Mouse (Mus musculus) monocyte, adult 2 months (primary cell): ENCODE data around the gene Rnls.
A peak's percentile ranks its signal among the peaks of the same experiment; 100 is the strongest.

Experiments used
- DNase-seq, 2 experiments: peaks; one replicate each; pipeline ENCODE4 v3.0.0; 2022; ENCODE audit warnings: low spot score in 2 of 2, low read depth in 1 of 2

Gene Rnls

GRCm38 (mm10) chr19:33201181-33201580 lies 190.9 kb downstream of the Rnls start:
- DNase-seq = no peak

DNA sequence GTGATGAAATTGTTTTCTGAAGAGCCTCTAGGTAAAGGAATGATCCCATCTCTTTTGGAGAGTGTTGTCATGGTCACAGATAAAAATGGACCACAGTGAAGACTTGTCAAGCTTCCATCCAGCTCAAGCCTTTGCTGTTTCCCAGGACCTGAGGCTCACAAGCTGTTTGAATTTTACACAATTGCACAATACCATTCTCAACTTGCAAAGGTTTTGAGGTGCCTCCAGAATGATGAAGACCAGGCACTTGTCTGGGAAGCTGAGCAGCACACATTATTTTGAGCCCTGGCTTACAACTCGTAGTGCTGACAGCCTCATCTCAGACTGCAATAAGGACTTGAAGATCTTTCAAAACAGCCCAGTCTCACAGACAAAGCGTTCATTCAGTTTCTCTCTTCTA lies 200.0 kb downstream of the Rnls start:
- DNase-seq = no peak

GRCm38 (mm10) chr19:33188766-33189165 lies 203.3 kb downstream of the Rnls start:
- no peak for DNase-seq

- no peak for DNase-seq
Measured at GRCm38 (mm10) chr19:33179595-33179994, 212.5 kb downstream of the Rnls start.

GRCm38 (mm10) chr19:33178866-33179265 lies 213.2 kb downstream of the Rnls start:
- no peak for DNase-seq

DNA sequence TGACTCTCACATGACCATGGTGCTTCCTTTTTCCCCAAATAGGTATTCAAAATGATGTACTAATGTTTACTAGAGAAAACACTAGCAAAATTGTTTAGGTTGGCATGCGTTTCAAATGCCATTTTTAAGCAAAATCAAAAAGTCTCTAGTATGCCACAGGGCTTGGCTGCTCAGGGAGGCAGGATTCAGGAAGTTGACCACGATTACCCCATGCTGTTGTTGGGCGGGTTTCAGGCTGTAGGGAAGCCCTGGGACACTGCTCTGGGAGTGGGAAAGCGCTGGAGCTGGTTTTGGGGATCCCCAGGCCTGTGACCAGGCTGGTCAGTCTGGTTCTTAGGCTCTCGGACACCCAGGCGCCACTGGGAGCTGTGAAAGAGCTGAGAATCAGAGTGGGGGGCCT lies 213.7 kb downstream of the Rnls start:
- DNase-seq = no peak

DNA sequence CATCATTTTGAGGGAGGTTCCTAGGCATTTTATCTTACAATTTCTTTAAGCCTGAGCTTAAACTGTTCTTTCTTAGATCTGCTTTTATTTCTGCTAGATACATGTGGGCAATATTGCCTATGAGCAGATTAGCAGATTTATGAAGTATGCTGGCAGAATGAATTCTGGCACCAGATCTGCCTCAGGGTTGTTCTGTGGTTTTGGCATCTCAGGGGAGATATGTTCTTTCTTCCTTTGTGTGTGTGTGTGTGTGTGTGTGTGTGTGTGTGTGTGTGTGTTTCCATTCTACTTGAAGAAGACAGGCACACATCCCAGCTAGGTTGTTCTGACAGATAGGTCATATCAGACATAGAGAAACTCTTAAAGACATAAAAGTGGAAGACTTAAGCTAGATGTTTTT lies 218.1 kb downstream of the Rnls start:
- no peak for DNase-seq

DNA sequence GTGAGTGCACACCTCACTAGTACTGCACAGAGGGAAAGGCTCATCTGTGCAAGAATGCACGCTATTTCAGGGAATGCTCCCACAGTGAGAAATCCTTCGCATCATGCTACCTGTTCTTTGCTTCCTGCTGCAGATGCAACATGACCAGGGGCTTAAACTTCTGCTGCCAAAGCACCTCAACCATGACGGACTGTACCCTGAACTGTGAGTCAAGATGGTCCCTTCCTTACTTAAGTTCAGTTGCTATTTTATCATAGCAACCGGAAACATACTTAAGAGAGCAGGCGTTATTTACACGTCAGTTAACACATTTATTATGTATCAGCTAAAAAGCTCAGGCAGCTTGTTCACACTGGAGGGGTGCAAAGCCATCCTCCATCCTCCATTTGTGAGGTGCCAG lies 222.2 kb downstream of the Rnls start:
- DNase-seq = no peak

- no peak for DNase-seq
Measured at GRCm38 (mm10) chr19:33167528-33168264, 224.4 kb downstream of the Rnls start.

DNA sequence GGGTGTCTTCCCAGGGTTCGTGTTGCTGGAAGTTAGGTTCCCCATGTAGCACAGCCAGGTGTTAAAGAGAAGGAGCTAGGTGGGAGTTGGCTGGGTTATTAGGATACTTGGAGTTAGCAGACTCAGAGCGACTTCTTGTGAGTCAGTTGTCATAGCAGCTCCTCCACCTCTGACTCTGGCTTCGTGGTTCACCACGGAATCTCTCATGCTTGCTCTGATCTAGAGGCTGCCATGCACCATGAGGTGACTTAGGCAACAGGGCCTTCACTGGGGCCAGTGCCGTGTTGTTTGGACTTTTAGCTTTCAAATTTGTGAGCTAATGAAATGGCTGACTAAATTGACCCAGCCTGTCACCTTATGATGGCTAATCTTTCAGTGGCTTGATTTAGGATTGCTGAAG lies 227.3 kb downstream of the Rnls start:
- no peak for DNase-seq

DNA sequence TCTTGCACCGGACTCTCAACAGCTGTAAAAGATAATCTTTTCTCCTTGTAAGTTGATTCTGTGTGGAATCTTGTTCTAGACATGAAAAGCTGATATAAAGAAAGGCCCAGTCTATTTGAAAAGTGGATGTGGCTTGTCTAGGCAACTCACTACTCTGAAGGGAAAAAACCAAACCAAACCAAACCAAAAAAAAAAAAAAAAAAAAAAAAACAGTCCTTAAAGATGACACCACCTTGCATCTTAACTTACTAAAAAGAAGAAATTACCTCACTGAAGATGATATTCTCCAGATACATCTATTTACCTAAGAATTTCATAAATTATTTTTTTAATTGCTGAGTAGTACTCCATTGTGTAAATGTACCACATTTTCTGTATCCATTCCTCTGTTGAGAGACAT lies 230.2 kb downstream of the Rnls start:
- DNase-seq = no peak

DNA sequence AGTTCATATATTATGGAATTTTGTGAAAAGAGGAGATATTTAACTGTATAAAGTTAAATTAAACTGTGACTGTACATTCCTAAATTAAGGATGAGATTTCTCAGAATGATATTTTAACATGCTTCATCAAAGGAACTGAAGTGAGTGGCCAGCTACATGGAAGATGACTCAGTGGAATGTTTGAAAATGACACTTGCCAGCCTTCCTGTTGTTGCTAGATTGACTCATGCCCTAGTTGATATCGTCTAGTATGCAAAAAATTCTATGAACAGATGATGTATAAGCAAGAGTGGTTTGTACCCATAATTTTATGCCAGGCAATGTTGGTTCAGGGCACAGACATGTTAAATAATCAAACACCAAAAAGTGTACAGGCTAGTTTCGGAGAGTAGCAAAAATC lies 232.2 kb downstream of the Rnls start:
- DNase-seq = no peak

DNA sequence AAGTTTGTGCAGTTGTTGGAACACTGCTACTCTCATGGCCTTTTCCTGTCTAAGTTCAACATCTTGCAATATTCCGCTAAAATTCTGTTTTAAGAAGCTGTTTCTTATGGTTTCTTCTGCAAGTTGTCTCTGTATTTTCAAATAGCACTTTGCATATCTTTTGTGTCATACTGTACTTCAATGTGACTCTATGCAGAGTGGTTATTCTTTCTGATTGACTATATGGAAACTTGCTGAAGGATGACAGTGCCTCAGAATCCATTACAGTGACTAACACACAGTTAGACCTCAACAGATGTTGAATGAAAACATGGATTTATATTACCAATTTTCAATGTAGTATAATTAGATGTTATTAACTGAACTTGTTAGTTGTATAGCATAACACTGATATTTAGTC lies 232.9 kb downstream of the Rnls start:
- DNase-seq = no peak

GRCm38 (mm10) chr19:33158234-33158633 lies 233.9 kb downstream of the Rnls start:
- no peak for DNase-seq

DNA sequence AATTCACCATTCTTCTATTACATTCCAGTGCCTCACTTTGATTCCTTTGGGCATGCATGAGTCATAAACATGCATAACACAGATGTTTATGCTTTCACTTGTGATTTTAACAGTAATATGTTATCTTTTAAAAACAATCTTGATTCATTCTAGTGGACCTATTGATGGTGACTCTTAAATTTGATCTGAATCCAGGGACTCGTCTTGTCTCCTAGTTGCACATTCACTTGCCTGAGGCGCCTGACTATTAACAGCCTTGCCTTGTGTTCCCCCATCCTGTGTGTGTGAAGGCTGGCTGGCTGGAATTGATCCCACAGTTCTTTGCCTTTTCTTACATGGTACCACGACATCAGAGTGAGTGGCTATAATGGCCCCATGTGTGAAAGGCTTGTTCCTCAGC lies 243.7 kb downstream of the Rnls start:
- DNase-seq = no peak

DNA sequence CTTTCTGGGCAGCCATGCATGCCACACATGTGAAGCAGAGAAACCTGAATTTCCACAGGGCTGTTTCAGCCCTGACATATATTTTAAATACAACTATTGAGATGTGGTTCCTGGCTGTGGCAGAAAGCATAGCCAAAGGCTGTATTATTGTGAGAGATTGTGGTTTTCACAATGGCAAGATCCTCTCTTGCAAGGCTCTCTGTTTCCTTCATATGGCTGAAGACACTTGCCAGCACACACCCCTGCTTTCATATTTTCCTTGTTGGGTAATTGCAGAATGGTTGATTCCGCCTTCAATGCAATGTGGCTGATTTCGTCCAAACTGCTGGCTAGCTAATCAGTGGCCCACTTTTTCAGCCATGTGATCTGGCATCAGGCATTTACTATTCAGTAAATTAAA lies 248.9 kb downstream of the Rnls start:
- DNase-seq = no peak

DNA sequence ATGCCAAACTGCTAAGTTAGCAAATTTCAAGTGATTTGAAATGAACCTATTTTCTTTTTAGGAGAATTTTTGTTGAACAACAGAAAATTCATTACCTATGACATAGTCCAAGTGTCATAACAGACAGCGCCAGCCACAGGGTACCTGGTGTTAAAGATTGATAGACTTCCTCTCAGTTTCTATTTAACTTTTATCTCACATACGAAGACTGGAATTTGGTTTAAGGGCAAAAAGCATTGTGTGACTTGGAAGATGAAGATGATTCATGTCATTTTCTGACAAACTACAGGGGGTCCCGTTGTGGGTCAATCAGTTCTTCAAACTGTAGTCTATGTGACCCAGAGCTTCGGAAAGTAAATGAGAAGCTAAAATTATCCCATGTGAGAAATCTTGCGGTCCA lies 254.8 kb downstream of the Rnls start:
- no peak for DNase-seq

DNA sequence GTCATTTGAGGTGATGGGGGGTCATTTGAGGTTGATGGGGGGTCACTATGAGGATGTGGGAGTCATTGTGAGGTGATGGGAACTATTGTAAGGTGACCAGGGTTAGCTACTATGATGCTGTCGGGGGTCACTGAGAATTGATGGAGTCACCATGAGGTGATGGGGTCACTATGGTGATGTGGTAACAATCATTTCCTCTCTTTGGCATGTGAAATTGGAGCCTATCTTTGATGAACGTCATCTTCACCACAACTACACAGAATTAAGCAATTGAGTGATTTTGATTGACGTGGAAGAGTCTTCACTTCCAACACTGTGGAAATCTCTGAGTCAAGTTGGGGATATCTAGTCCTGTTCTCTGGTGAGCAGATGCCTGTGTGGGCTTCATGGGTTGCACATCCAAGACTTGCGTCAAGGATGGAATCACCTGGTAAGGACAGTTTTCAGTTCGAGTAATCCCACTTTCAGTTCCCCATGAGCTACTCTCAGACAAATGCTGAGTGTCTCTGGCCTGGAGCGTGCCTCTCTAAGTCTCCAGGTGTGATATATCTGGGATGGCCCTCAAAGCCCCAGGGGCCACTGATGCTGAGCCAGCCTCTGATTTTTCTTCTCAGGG lies 269.4 kb downstream of the Rnls start:
- DNase-seq = peak; percentile 38 to 46

- DNase-seq = peak in 1 of 2 experiments; percentile 31
Measured at GRCm38 (mm10) chr19:33119947-33120346, 272.1 kb downstream of the Rnls start.

- no peak for DNase-seq
Measured at GRCm38 (mm10) chr19:33118898-33119297, 273.2 kb downstream of the Rnls start.

GRCm38 (mm10) chr19:33114631-33115295 lies 277.3 kb downstream of the Rnls start:
- no peak for DNase-seq

GRCm38 (mm10) chr19:33113746-33114145 lies 278.3 kb downstream of the Rnls start:
- DNase-seq = no peak
